Mouse (Mus musculus): ENCODE data around the gene Zfp879. TPM values are rescaled to one million over a fixed set of nuclear protein-coding genes. Genes with fewer than 3 reads are reported as not detected.

Gene Zfp879
- polyA plus RNA-seq, 1 experiment from 2014 or later = 0.62 TPM

DNA sequence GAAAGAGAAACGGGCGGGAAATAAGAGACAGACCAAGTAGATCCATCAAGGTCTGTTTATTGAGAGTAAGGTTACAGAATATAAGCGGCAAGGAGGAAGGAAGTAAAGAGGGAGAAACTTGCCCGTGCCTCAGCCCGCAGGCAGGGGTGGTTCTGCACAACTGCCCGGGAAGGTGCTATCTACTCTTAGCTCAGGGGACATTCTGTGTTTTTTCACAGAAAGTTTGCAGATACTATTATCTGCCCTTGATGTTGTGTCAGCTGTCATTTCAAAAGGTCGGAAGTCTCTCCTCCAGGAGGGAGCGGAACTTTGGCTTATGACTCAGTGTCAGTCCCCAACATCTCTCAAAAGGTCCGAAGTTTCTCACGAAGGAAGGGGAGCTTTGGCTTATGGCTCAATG is 8.0 kb upstream of the Zfp879 start:
- Histone ChIP-seq H3K9me3 (replicated peaks; ENCODE audit: control insufficient read depth, low read length) (no peaks in the 10 kb centered on the region), H3K27me3 (ENCODE audit: control insufficient read depth, insufficient read depth, low read length) (peaks cover 53% of the 10 kb centered on the region), H3K4me2 (ENCODE audit: low read depth, low read length) (no peak overlapping the region), H3K4me3 (replicated peaks; ENCODE audit: low read length) (no peak overlapping the region), H3K4me1 (ENCODE audit: control insufficient read depth, insufficient read depth, low read length) (0 out of 2 replicates have a peak, but pooled peaks cover 4% of the 10 kb centered on the region), H3K36me3 (ENCODE audit: control insufficient read depth, insufficient read depth, low read length) (no peaks in the 10 kb centered on the region), H3K27ac (ENCODE audit: low read length) (no peak overlapping the region), H3K9ac (ENCODE audit: low read length) (no peak overlapping the region)
- WGBS = 2% methylated on average over 10 of the region's 10 CpGs
- no peak for ATAC-seq (ENCODE audit: insufficient read depth, low FRiP score)

GRCm38 (mm10) chr11:50848520-50849137 is 7.3 kb upstream of the Zfp879 start:
- Histone ChIP-seq H3K27ac (ENCODE audit: low read length) (no peak overlapping the region), H3K4me3 (replicated peaks; ENCODE audit: low read length) (no peak overlapping the region), H3K27me3 (ENCODE audit: control insufficient read depth, insufficient read depth, low read length) (peaks cover 53% of the 10 kb centered on the region), H3K9me3 (replicated peaks; ENCODE audit: control insufficient read depth, low read length) (no peaks in the 10 kb centered on the region), H3K4me2 (ENCODE audit: low read depth, low read length) (no peak overlapping the region), H3K9ac (ENCODE audit: low read length) (no peak overlapping the region), H3K4me1 (ENCODE audit: control insufficient read depth, insufficient read depth, low read length) (0 out of 2 replicates have a peak, but pooled peaks cover 4% of the 10 kb centered on the region), H3K36me3 (ENCODE audit: control insufficient read depth, insufficient read depth, low read length) (no peaks in the 10 kb centered on the region)
- ATAC-seq (ENCODE audit: insufficient read depth, low FRiP score) = no peak
- 33% methylated on average over 3 of the region's 3 CpGs for WGBS

DNA sequence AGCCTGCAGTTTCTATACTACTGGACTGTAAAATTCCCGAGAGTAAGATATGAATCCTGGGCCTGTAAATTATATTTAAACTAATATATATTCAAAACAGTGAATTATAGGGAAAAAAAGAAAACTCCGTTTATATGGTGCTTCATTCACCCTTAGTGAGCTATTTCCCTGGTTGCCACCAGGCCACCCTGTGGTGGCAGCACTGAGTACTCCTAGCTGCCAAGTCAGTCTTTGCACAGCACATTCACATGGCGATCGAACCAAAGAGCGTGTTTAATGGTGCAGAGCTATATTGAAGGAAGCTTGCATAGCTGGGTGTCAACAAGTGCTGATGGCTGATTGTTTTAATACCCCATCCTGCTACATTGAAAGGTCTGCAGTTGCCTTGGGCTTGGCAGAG is 5.7 kb upstream of the Zfp879 start:
- no peak overlapping the region for H3K4me2 ChIP-seq (ENCODE audit: low read depth, low read length)
- H3K9me3 ChIP-seq (replicated peaks; ENCODE audit: control insufficient read depth, low read length) = no peaks in the 10 kb centered on the region
- H3K9ac ChIP-seq (ENCODE audit: low read length) = no peak overlapping the region
- no peak overlapping the region for H3K4me3 ChIP-seq (replicated peaks; ENCODE audit: low read length)
- 75% methylated on average over 5 of the region's 5 CpGs for WGBS
- H3K27me3 ChIP-seq (ENCODE audit: control insufficient read depth, insufficient read depth, low read length) = peaks cover 41% of the 10 kb centered on the region
- no peak for ATAC-seq (ENCODE audit: insufficient read depth, low FRiP score)
- H3K36me3 ChIP-seq (ENCODE audit: control insufficient read depth, insufficient read depth, low read length) = no peaks in the 10 kb centered on the region
- no peak overlapping the region for H3K27ac ChIP-seq (ENCODE audit: low read length)
- 0 out of 2 replicates have a peak, but pooled peaks cover 4% of the 10 kb centered on the region for H3K4me1 ChIP-seq (ENCODE audit: control insufficient read depth, insufficient read depth, low read length)

- no peaks in the 10 kb centered on the region for H3K36me3 ChIP-seq (ENCODE audit: control insufficient read depth, insufficient read depth, low read length)
- no peak overlapping the region for H3K4me3 ChIP-seq (replicated peaks; ENCODE audit: low read length)
- ATAC-seq (ENCODE audit: insufficient read depth, low FRiP score) = no peak
- H3K4me1 ChIP-seq (ENCODE audit: control insufficient read depth, insufficient read depth, low read length) = 0 out of 2 replicates have a peak, but pooled peaks cover 2% of the 10 kb centered on the region
- no peaks in the 10 kb centered on the region for H3K9me3 ChIP-seq (replicated peaks; ENCODE audit: control insufficient read depth, low read length)
- H3K9ac ChIP-seq (ENCODE audit: low read length) = no peak overlapping the region
- WGBS = 83% methylated on average over 3 of the region's 3 CpGs
- H3K4me2 ChIP-seq (ENCODE audit: low read depth, low read length) = no peak overlapping the region
- no peak overlapping the region for H3K27ac ChIP-seq (ENCODE audit: low read length)
- peaks cover 30% of the 10 kb centered on the region for H3K27me3 ChIP-seq (ENCODE audit: control insufficient read depth, insufficient read depth, low read length)
These were observed 4.6 kb upstream of the Zfp879 start for GRCm38 (mm10) chr11:50845951-50846350.

DNA sequence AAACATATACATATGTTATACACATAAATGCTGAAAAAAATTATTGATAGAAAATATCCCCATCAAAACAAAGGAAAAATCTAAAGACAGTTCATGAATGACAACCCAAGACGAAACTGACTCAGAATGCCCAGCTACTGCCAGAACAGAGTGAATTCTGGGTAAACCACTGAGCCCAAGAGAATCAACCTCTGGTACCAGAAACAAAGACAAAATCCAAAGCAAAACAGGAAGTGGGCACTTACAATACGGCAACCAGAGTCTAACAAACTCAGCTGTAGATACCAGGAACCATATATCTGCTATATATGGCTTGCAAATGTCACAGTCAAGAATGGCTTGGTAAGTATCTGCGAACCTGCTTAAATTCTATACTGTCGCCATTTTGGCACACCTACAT is 5.6 kb downstream of the Zfp879 start:
- Histone ChIP-seq H3K27me3 (ENCODE audit: control insufficient read depth, insufficient read depth, low read length) (no peaks in the 10 kb centered on the region), H3K4me2 (ENCODE audit: low read depth, low read length) (no peak overlapping the region), H3K9ac (ENCODE audit: low read length) (no peak overlapping the region), H3K36me3 (ENCODE audit: control insufficient read depth, insufficient read depth, low read length) (0 out of 2 replicates have a peak, but pooled peaks cover 10% of the 10 kb centered on the region), H3K4me3 (replicated peaks; ENCODE audit: low read length) (no peak overlapping the region), H3K9me3 (replicated peaks; ENCODE audit: control insufficient read depth, low read length) (peaks cover 8% of the 10 kb centered on the region), H3K4me1 (ENCODE audit: control insufficient read depth, insufficient read depth, low read length) (peaks cover 8% of the 10 kb centered on the region), H3K27ac (ENCODE audit: low read length) (no peak overlapping the region)
- WGBS = 83% methylated on average over 4 of the region's 4 CpGs
- no peak for ATAC-seq (ENCODE audit: insufficient read depth, low FRiP score)

DNA sequence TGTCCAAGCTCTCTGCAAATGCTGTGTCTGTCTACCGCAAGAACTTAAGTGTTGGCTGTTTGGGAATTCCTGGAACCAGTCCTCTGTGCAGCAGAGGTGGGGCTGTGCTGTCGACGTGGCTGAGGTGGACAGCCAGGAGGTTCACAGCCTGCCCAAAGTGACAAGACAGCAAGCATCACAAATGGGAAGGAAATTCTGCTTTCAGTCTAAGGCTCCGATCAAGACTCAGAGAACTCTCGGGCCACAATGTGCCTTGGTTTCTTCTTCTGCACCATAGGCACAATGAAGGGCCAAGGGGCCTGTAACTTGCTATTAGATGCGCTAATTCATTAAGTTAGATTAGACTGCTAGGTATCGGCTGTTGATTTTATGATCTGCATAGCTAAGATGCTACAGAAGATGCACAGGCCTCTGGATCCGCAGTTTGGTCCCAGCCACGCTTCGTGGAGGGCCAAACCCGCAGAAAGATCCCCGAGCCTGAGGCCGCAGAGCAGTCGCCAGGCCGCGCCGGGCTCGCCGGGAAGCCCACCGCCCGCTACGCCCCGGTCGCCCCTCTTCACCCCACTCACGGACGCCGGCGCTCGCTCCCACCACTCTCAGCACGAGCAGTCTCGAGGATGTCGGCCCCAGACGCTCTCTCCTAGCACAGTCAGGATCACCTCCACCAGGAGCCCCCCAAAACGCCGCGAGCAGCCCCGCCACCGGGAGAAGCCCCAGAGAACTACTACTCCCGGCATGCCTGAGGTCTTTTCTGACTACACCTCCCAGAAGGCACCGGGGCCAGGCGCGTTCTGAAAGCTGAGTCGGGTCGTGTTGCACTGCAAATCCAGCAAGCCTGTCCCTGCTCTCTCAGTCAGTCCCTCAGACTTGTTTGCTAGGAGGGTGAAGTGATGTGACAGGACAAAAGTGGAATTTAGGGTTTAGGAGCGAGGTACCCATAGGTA is 14.1 kb downstream of the Zfp879 start, which contains the start of gene Zfp354c:
TSS of gene Zfp354c (minus strand) at position 715 of the 944 bp plus-strand sequence.
- WGBS = under 1% methylated on average over 45 of the region's 45 CpGs

GRCm38 (mm10) chr11:50826214-50826613 is 15.1 kb downstream of the Zfp879 start:
- Histone ChIP-seq H3K4me1 (ENCODE audit: control insufficient read depth, insufficient read depth, low read length) (0 out of 2 replicates have a peak, but pooled peaks cover 6% of the 10 kb centered on the region), H3K27ac (ENCODE audit: low read length) (no peak overlapping the region), H3K9ac (ENCODE audit: low read length) (peak overlapping the region; percentile 83; the same call in 1 of the 2 replicates), H3K4me2 (ENCODE audit: low read depth, low read length) (peak overlapping the region; percentile 49), H3K27me3 (ENCODE audit: control insufficient read depth, insufficient read depth, low read length) (no peaks in the 10 kb centered on the region), H3K4me3 (replicated peaks; ENCODE audit: low read length) (peak overlapping the region; percentile 78), H3K9me3 (replicated peaks; ENCODE audit: control insufficient read depth, low read length) (no peaks in the 10 kb centered on the region), H3K36me3 (ENCODE audit: control insufficient read depth, insufficient read depth, low read length) (peaks cover 7% of the 10 kb centered on the region; the same call in 1 of the 2 replicates)
- WGBS = 48% methylated on average over 2 of the region's 2 CpGs
- no peak for ATAC-seq (ENCODE audit: insufficient read depth, low FRiP score)

More for the DNA sequence above, 14.1 kb downstream of the Zfp879 start, which contains the start of gene Zfp354c:
- H3K36me3 ChIP-seq (ENCODE audit: control insufficient read depth, insufficient read depth, low read length) = peaks cover 7% of the 10 kb centered on the region; the same call in 1 of the 2 replicates
- no peaks in the 10 kb centered on the region for H3K9me3 ChIP-seq (replicated peaks; ENCODE audit: control insufficient read depth, low read length)
- peak within 1 kb of the TSS; percentile 38 for H3K27ac ChIP-seq (ENCODE audit: low read length)
- ATAC-seq (ENCODE audit: insufficient read depth, low FRiP score) = peak; percentile 94
- peak within 1 kb of the TSS; percentile 78 for H3K4me3 ChIP-seq (replicated peaks; ENCODE audit: low read length)
- H3K9ac ChIP-seq (ENCODE audit: low read length) = peak within 1 kb of the TSS; percentile 83
- 0 out of 2 replicates have a peak, but pooled peaks cover 6% of the 10 kb centered on the region for H3K4me1 ChIP-seq (ENCODE audit: control insufficient read depth, insufficient read depth, low read length)
- H3K4me2 ChIP-seq (ENCODE audit: low read depth, low read length) = peak within 1 kb of the TSS; percentile 49
- no peaks in the 10 kb centered on the region for H3K27me3 ChIP-seq (ENCODE audit: control insufficient read depth, insufficient read depth, low read length)

GRCm38 (mm10) chr11:50814233-50814632 is 27.1 kb downstream of the Zfp879 start:
- ATAC-seq (ENCODE audit: insufficient read depth, low FRiP score) = no peak
- H3K4me2 ChIP-seq (ENCODE audit: low read depth, low read length) = no peak overlapping the region
- H3K27me3 ChIP-seq (ENCODE audit: control insufficient read depth, insufficient read depth, low read length) = no peaks in the 10 kb centered on the region
- H3K4me3 ChIP-seq (replicated peaks; ENCODE audit: low read length) = no peak overlapping the region
- peaks cover 57% of the 10 kb centered on the region for H3K36me3 ChIP-seq (ENCODE audit: control insufficient read depth, insufficient read depth, low read length)
- H3K9me3 ChIP-seq (replicated peaks; ENCODE audit: control insufficient read depth, low read length) = peaks cover 25% of the 10 kb centered on the region
- no peak overlapping the region for H3K9ac ChIP-seq (ENCODE audit: low read length)
- no peaks in the 10 kb centered on the region for H3K4me1 ChIP-seq (ENCODE audit: control insufficient read depth, insufficient read depth, low read length)
- no peak overlapping the region for H3K27ac ChIP-seq (ENCODE audit: low read length)
- WGBS = 95% methylated on average over 4 of the region's 4 CpGs

DNA sequence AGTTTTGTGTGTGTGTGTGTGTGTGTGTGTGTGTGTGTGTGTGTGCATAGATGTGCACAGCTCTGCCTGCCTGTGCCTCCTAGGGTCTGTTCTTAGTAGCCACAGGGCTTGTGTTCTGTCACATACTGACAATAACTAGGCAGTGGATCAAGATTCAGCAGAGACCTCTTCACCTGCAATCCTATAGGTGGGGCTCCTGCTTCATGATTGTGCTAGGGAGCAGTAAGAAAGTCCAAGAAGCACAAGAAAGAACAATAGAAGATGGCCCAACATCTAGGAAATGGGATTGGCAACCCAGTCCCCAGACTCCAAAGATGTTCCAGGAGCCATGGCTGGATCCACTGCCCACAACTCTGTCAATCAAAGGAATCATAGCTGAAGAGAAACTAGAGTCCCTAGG is 42.5 kb downstream of the Zfp879 start:
- Histone ChIP-seq H3K4me3 (replicated peaks; ENCODE audit: low read length) (no peak overlapping the region), H3K36me3 (ENCODE audit: control insufficient read depth, insufficient read depth, low read length) (no peaks in the 10 kb centered on the region), H3K4me2 (ENCODE audit: low read depth, low read length) (no peak overlapping the region), H3K9me3 (replicated peaks; ENCODE audit: control insufficient read depth, low read length) (no peaks in the 10 kb centered on the region), H3K27ac (ENCODE audit: low read length) (no peak overlapping the region), H3K27me3 (ENCODE audit: control insufficient read depth, insufficient read depth, low read length) (no peaks in the 10 kb centered on the region), H3K4me1 (ENCODE audit: control insufficient read depth, insufficient read depth, low read length) (no peaks in the 10 kb centered on the region), H3K9ac (ENCODE audit: low read length) (no peak overlapping the region)
- ATAC-seq (ENCODE audit: insufficient read depth, low FRiP score) = no peak
